Mouse (Mus musculus) retina, postnatal 7 days (tissue): ENCODE results near the gene Aldh3b1.
"Not testable (repeated sequence)": the region's sequence is repeated elsewhere in the genome, so short reads cannot be mapped to it uniquely, and the experiment has no call there.

Source experiments
- DNase-seq: peaks from one replicate; pipeline ENCODE4 v3.0.0-alpha.2; 2012; ENCODE audit warnings: low read depth, low spot score

Aldh3b1 gene

GRCm38 (mm10) chr19:3929211-3929941 lies at the start of gene Aldh3b1:
Gene Aldh3b1, minus strand, starts transcription at chr19:3929808.
- no peak for DNase-seq

DNA sequence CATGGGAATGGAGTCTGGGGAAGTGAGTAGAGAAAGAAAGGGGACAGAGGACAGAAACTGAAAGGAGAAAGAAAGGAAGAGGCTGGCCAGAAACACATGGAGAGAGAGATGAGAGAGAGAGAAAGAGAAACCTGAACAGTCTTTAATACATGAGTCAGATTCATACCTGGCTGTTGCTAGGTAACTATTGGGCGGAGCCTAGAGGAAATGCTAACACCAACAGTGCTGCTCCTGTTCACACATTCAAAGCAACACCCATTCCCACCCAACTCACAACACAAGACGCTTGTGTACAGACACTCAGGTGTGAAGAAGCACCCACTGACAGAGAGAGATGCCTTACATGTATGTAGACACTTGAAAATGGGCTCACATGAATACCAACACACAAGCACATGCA lies 46.3 kb upstream of the Aldh3b1 start:
- DNase-seq, result no peak

DNA sequence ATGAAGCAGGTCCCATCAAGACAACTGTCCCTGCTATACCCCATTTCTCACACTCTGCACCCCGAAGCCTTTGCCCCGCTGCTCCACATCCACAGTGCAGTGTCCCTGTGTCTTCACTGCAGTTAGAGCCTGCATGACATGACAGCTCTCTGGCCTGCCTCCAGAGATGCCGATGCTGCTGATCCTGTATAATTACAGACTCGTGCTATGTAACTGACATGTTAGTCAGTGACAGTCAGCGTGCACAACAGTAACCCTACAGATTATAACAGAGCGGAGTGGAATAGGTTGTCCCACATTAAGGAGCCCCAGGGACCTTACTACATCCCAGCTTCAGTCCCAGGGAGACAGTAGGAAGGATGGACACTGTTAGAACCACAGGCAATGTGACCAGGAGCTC lies 45.0 kb upstream of the Aldh3b1 start:
- not testable (repeated sequence) for DNase-seq

- no peak for DNase-seq
Measured at GRCm38 (mm10) chr19:3972229-3972628, 42.6 kb upstream of the Aldh3b1 start, which contains the start of gene Aldh3b2. Gene Aldh3b2, plus strand, starts transcription at chr19:3972328.

GRCm38 (mm10) chr19:3967258-3967657 lies 37.6 kb upstream of the Aldh3b1 start:
- no peak for DNase-seq

- no peak for DNase-seq
Measured at GRCm38 (mm10) chr19:3966330-3967075, 36.9 kb upstream of the Aldh3b1 start.

DNA sequence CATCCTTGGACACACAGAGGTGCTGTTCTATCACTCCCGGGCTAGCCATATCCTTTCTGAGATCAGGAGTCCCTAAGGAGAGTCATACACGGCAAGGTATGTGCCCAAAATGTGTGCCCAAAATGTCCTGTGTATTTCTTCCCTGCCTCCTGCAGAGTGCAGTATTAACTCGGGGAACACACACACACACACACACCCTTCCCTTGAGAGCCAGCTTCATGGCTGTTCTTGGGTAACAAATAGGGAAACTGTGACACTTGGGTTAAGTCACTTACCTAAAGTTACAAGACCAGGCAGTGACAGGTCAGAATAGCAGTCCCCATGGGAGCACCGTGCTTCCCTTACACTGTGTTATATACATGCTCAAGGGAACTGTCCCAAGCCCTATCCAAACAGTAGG lies 34.4 kb upstream of the Aldh3b1 start:
- no peak for DNase-seq

GRCm38 (mm10) chr19:3962469-3962868 lies 32.9 kb upstream of the Aldh3b1 start:
- DNase-seq, result no peak

DNA sequence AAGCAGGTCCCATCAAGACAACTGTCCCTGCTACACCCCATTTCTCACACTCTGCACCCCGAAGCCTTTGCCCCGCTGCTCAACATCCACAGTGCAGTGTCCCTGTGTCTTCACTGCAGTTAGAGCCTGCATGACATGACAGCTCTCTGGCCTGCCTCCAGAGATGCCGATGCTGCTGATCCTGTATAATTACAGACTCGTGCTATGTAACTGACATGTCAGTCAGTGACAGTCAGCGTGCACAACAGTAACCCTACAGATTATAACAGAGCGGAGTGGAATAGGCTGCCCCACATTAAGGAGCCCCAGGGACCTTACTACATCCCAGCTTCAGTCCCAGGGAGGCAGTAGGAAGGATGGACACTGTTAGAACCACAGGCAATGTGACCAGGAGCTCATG lies 32.2 kb upstream of the Aldh3b1 start:
- not testable (repeated sequence) for DNase-seq

- no peak for DNase-seq
Measured at GRCm38 (mm10) chr19:3960211-3960610, 30.6 kb upstream of the Aldh3b1 start.

GRCm38 (mm10) chr19:3959030-3959429 lies 29.4 kb upstream of the Aldh3b1 start:
- no peak for DNase-seq

DNA sequence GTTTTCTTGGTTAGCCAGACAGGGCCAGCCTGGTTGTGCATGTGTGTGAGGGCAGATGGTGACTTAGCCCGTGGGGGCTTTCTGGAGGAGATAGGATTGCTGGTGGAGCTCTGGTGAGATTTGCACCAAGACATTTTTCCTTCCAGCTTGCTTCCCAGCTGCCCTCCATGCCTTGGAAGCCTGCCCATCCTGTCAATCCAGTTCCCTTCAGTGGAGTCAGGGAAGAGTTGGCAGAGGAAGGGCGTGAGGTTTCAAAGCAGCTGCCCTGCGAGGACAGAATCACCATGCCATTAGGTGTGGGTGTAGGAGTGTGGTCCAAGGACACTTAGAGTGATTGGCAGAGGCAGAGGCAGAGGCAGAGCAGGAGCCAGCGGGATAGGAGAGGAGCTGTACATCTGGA lies 28.9 kb upstream of the Aldh3b1 start, which contains the start of gene Aldh3b3:
TSS of gene Aldh3b3 (plus strand) at position 176 of the 400 bp plus-strand sequence.
- no peak for DNase-seq

DNA sequence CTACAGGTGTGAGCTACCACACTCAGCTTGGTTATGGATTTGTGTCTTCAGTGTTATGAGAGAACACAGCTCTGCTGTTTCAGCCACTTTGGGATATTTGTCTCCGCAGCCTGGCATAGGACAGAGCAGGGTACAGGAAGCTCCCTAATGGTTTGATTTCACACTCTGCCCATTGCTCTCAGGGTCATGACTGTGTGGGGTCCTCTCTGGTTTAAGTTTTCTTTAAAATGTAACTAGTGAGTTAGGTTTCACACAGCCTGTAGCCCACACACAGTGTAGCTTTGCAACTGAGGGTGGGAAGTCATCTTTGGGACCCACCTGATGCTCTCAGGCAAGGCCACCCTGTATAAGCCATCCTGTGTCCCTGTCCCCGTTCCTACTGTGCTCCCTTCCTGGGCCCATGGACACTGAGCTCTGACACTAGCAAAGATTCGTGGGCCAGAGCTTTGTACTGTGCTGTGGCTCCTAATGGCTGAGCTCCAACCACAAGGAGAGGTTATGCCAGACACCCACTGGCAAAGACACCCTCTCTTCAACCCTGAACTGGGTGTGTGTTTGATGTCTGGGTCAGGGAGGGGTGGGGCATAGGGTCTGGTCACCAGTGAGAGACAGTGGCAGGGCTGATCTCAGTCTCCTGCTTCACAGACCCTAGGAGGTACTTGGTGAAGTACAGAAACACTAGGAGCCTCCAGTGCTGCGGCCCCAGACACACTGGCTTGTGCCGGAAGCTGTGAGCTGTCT lies 27.9 kb upstream of the Aldh3b1 start:
- not testable (repeated sequence) for DNase-seq

GRCm38 (mm10) chr19:3955804-3956203 lies 26.2 kb upstream of the Aldh3b1 start:
- no peak for DNase-seq

DNA sequence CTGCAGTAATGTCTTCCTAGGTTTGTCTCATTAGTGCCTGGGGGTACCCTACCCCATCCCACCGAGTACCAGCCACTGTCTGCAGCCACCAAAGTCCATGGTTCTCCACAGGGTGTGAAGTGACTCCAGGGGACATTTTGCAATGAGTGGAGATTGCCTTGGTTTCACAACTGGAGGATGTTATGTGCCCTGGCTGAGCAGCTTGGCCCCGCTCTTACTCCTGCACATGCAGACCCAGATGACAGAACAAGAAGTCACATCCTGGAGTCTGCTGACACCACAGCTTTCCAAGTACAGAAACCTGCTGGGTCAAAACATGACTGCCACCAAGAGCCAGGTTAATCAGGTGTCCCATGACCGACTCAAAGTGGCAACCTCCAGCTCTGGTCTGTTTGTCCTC lies 25.4 kb upstream of the Aldh3b1 start:
- no peak for DNase-seq

DNA sequence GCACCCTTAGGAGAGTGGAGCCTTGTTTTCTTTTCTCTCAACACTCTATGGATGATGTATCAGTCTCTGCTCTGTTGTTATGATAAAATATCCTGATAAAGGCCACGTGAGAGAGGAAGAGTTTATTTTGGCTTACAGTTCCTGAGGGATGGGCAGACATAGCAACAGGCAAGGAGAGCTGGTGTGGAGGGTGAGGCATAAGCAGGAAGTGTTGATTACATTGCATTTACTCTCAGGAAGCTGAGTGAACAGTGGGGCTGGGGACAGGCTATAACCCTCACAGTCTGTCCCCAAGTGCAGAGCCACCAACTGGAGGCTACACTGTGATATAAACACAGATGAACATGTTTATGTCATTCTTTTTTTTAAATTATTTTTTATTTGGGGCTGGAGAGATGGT lies 22.5 kb upstream of the Aldh3b1 start:
- DNase-seq, result no peak

DNA sequence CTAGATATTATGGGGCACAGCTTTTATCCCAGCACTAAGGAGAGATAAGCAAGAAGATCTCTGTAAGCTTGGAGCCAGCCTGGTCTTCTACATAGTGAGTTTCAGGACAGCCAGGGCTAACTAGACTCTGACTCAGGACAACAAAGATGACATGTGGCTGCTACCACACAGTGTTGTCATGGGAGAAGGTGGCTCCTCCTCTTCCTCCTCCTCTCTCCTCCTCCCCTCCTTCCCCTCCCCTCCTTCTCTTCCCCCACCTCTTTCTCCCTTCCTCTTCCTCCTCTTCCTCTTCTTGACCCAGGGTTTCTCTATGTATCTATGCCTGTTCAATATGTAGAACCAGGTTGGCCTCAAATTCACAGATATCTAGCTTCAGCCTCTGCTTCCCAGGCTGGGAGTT lies 21.9 kb upstream of the Aldh3b1 start:
- no peak for DNase-seq

DNA sequence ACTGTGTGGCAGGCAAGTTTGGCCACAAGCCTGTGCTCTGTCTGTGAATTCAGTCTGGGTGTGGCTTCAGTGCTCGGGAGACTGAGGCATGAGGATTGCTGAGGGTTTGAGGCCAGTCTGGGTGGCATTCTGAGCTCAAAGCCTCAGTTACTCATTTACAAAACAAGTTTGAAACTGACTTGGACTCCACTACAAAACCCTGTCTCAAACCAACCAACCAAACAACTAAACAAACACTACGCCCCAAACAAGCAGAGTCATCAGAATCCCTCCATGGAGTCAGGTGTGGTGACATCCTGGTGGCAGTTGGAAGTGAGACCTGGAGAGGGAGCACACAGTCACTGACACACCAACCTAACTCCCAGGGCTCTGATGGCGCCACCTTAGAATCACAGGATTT lies 20.7 kb upstream of the Aldh3b1 start:
- no peak for DNase-seq

DNA sequence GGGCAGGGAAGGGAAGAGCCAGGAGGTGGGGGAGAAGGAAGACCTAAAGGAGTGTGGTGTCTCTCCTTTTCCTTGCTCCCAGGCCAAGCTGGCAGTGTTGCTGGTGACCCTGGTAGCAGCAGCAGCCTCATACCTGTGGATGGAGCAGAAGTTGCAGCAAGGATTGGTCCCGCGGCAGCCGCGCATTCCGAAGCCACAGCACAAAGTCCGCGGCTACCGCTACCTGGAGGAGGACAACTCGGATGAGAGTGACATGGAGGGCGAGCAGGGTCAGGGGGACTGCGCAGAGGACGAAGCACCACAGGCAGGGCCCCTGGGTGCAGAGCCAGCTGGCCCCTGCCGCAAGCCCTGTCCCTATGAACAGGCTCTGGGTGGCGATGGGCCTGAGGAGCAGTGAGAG lies 18.9 kb upstream of the Aldh3b1 start:
- no peak for DNase-seq

DNA sequence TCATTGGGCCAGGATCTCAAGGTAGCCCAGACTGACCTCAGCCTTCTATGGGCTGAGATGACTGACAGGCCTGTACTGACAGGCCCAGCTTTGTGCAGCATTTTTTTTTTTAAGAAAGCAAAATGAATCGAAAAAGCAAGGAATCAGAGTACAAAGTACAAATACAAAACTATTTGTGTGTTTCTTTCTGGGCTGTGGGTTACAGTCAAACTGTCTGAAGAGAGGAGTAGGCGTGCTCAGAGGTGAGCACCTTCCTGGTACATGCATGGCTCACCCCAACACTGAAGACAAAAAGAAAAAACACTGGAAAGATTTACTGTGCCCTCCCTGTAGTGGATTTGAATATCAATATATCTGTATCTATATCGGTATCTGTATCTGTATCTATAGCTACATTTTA lies 18.2 kb upstream of the Aldh3b1 start:
- DNase-seq, result no peak

- DNase-seq, result peak; percentile 61
Measured at GRCm38 (mm10) chr19:3946715-3947114, 17.1 kb upstream of the Aldh3b1 start.

- DNase-seq, result no peak
Measured at GRCm38 (mm10) chr19:3945872-3946564, 16.4 kb upstream of the Aldh3b1 start.
